Mouse (Mus musculus): ENCODE measurements around the gene Srp14. TPM values are rescaled to one million over a fixed set of nuclear protein-coding genes. Genes with fewer than 3 reads are reported as not detected.

Gene Srp14
- 100 to 1,000 TPM; 109 to 119 TPM for total RNA-seq (2023)

DNA sequence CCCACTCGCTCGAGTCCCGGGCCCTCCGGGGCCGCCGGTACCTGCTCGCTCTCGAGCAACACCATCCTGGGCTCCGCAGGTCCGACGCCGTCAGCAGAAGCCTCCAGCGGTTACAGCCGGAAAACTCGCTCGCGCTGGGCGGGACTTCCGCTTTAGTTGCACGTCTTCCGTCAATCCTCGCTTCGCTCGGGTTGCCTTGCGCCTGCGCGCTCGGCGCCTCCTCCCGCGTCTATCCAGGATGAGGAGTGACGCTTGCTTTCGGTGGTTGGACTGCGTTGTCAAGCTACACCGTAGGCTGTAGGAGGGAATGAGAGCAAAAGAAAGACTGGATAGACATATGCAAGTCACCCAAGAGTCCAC lies at the start of gene Srp14:
Srp14 (minus strand) TSS at position 162 of the 360 bp plus-strand sequence.

Other genes starting within 250 kb of the Srp14 start
- gene Fsip1, start 222.7 kb downstream of the Srp14 start, total RNA-seq (2023): not detected
- gene Gpr176, start 106.3 kb downstream of the Srp14 start, total RNA-seq (2023): not detected
- gene Eif2ak4, start 91.1 kb downstream of the Srp14 start, total RNA-seq (2023): 10 to 100 TPM; 16.6 to 20.9 TPM
- gene Bmf, start 70.0 kb upstream of the Srp14 start, total RNA-seq (2023): 1 to 10 TPM; 2.9 to 4.6 TPM
- gene Bub1b, start 118.5 kb upstream of the Srp14 start, total RNA-seq (2023): 1 to 10 TPM; 2.3 to 7.1 TPM
- gene Pak6, start 183.6 kb upstream of the Srp14 start, total RNA-seq (2023): 1 to 10 TPM in 1 of 2 experiments, under 1 TPM in 1; 0.89 to 1.3 TPM
- gene Ankrd63, start 224.3 kb upstream of the Srp14 start, total RNA-seq (2023): 1 to 10 TPM; 2.3 to 3.1 TPM
- 100 to 1,000 TPM; 113 to 119 TPM for gene Plcb2, start 248.7 kb upstream of the Srp14 start, total RNA-seq (2023)

All from T-cell, adult 66 days (primary cell).